Mouse (Mus musculus) layer of hippocampus, adult 9-11 months (tissue): ENCODE results near the gene Setd6.

Experiments
- DNase-seq: peaks from one replicate; pipeline ENCODE4 v3.0.0; 2022

The Setd6 gene

GRCm38 (mm10) chr8:95712395-95712794 is 3.3 kb upstream of the Setd6 start:
- DNase-seq, result no peak

- peak; percentile 76 for DNase-seq
These were observed 2.3 kb upstream of the Setd6 start for GRCm38 (mm10) chr8:95713100-95714010.

DNA sequence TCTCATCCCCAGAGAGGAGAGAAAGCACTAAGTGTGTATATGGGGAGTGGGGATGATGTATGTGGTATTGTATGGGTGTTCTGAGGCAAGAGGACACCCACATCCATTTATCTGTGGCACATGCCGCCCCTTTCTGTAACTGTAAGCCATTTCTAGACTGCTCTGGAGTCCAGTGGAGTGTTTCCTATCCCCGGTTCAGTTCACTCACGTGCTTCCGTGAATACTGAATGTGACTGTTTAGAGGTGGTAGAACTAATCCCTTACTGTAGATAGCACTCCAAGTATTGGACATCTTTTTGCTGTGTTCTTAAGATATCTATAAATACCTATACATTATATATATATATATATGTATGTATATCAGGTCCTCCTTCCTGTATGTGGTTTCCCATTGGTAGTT is 1.3 kb upstream of the Setd6 start:
- DNase-seq, result no peak

GRCm38 (mm10) chr8:95714837-95715413 is 756 bp upstream of the Setd6 start:
- no peak for DNase-seq

DNA sequence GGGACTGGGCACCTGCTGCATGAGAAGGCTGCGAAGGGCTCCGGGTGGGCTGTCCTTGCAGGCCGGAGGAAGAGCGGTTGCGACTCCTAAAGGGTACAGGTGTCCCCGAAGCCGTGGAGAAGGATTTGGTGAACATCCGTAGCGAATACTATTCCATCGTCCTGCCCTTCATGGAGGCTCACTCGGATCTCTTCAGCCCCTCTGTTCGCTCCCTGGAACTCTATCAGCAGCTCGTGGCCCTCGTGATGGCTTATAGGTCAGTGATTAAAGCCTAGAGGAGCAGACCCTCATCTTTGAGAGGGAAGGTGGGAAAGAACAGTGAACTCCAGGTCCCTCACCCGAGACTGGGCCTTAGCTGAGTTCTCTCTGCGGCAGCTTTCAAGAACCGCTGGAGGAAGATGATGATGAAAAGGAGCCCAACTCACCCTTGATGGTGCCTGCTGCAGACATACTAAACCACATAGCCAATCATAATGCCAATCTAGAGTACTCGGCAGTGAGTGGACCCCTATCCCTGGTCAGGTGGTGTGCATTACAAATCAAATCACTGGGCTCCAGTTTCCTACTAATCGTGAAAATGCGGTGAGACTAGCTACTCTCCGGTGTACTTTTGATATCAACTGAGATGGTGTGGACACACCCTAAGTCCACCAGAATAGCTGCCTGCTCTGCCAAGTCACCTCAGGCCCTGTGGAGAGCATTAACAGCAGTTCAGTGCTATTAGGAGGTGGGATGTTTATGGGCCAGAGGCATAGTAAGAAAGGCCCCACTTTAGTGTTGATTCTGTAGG is 1.1 kb downstream of the Setd6 start:
- DNase-seq, result no peak

DNA sequence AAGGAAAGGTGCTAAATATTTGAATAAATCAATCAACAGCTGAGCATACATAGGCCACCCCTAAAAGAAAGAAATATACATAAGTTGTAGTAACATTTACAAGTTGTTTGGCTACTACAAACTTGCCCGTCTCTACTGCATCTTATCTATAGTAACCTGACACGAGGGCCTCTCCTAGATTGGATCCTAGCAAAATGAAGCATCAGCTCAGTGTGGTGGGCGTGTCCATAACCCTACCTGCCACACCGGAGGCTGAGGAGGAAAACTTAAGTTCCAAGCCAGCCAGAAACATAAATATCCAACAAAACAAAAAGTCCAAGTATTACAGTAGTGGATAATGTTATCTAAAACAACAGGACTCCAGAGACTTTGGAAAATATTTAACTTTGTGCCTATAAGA is 11.9 kb downstream of the Setd6 start:
- DNase-seq, result no peak

GRCm38 (mm10) chr8:95738596-95738995 is 22.9 kb downstream of the Setd6 start:
- DNase-seq, result peak; percentile 19

GRCm38 (mm10) chr8:95741732-95742131 is 26.1 kb downstream of the Setd6 start:
- DNase-seq, result no peak

DNA sequence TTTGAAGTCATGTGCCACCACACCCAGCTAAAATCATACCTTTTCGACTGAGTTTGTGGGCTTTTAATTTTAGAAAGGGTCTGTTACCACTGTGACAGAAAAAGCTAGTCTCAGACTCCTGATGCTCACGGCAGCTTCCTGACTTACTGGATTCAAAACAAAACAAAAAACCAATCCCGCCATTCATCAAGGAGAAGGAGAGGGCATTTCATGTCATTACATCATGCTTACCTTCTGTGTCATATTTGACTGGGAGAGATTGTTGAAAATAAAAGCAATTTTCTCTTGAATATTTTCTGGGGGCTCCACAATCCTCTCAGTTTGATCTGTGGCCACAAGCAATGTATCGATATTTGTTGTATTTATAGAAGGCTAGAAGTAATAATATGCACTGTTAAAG is 32.3 kb downstream of the Setd6 start:
- no peak for DNase-seq

- DNase-seq, result no peak
These were observed 36.2 kb downstream of the Setd6 start for GRCm38 (mm10) chr8:95751924-95752323.

GRCm38 (mm10) chr8:95760323-95760722 is 44.6 kb downstream of the Setd6 start:
- DNase-seq, result no peak

DNA sequence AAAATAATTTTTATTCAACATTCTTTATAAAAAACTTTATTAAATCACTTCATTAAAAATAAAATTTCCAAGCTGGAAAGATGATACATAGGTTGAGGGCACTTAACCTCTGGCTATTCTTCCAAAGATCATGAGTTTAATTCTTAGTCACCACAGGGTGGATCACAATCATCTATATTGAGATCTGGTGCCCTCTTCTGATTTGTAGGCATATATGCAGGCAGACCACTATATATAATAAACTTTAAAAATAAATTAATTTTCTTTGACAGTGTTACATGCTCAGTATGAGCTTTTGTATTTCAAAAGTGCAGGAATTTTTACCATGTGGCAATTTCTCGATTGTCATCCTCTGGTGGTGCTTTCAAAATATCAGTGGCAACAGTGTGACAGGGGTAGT is 48.5 kb downstream of the Setd6 start:
- DNase-seq, result no peak
